Mouse (Mus musculus) embryonic facial prominence, embryonic 13.5 days (tissue): ENCODE data around the gene Akt1s1. TPM values are rescaled to one million over a fixed set of nuclear protein-coding genes. Genes with fewer than 3 reads are reported as not detected.

Source experiments
- ATAC-seq: fragments of 200-750 bp; cut with Nextera tagmentation; 2 replicates; pipeline ENCODE4 v1.8.0; 2017; ENCODE audit warnings: low read depth; ENCODE audit not compliant: insufficient number of reproducible peaks, insufficient read depth, low FRiP score, low TSS enrichment
- H3K27ac ChIP-seq: fragments of 300-500 bp; sonication (generic); 2 replicates; pipeline ENCODE4 v1.5.1; 2015; ENCODE audit warnings: moderate library complexity, mild to moderate bottlenecking, inconsistent platforms
- H3K27me3 ChIP-seq: fragments of 300-500 bp; sonication (generic); 2 replicates; pipeline ENCODE4 v1.6.1; 2015; ENCODE audit warnings: mild to moderate bottlenecking, inconsistent platforms
- H3K36me3 ChIP-seq: fragments of 300-500 bp; sonication (generic); 2 replicates; pipeline ENCODE4 v1.6.1; 2015; ENCODE audit warnings: mild to moderate bottlenecking, inconsistent platforms
- H3K4me1 ChIP-seq: fragments of 300-500 bp; sonication (generic); 2 replicates; pipeline ENCODE4 v1.6.1; 2015; ENCODE audit warnings: inconsistent platforms
- H3K4me2 ChIP-seq: fragments of 300-500 bp; sonication (generic); 2 replicates; pipeline ENCODE4 v1.6.1; 2015; ENCODE audit warnings: moderate library complexity, mild to moderate bottlenecking, inconsistent platforms
- H3K4me3 ChIP-seq: fragments of 300-500 bp; sonication (generic); 2 replicates; pipeline ENCODE4 v1.5.1; 2015; ENCODE audit warnings: mild to moderate bottlenecking, inconsistent platforms
- H3K9ac ChIP-seq: fragments of 300-500 bp; sonication (generic); 2 replicates; pipeline ENCODE4 v1.6.1; 2015; ENCODE audit warnings: mild to moderate bottlenecking, inconsistent platforms
- H3K9me3 ChIP-seq: fragments of 300-500 bp; sonication (generic); 2 replicates; pipeline ENCODE4 v1.6.1; 2016; ENCODE audit warnings: inconsistent platforms
- WGBS: fragments of 180-500 bp; shearing (Covaris S2); methylation state at CpG from one replicate; pipeline ENCODE4 v1.1.7; 2015; ENCODE audit warnings: mixed read lengths; 5-methylcytosine and 5-hydroxymethylcytosine counted together
- polyA plus RNA-seq: library from polyadenylated mRNA; unstranded; fragments of >200 nt; fragmentation: Nextera tagmentation; extraction: Ambion mirVana; gene quantifications from 2 replicates; pipeline ENCODE4 v1.2.1, GENCODE M21; 2015

Gene Akt1s1
- polyA plus RNA-seq, 1 experiment from 2014 or later, result 110 TPM

DNA sequence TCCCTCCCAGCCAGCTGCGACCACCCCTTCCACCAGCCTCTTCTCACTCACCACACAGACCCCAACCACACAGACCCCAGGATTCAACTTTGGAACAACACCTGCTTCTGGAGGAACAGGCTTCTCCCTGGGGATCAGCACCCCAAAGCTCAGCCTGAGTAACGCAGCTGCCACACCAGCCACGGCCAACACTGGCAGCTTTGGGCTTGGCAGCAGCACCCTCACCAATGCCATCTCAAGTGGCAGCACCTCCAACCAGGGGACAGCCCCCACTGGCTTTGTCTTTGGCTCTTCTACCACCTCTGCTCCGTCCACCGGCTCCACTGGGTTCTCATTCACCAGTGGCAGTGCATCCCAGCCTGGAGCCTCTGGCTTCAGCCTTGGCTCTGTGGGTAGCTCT, 20.1 kb upstream of the Akt1s1 start:
- no peak for ATAC-seq
- H3K27ac ChIP-seq, result no peak overlapping the region
- H3K4me3 ChIP-seq, result no peak overlapping the region
- peaks cover 16% of the 10 kb centered on the region for H3K4me1 ChIP-seq
- no peak overlapping the region for H3K4me2 ChIP-seq
- peaks cover 54% of the 10 kb centered on the region for H3K36me3 ChIP-seq
- no peaks in the 10 kb centered on the region for H3K9me3 ChIP-seq
- no peaks in the 10 kb centered on the region for H3K27me3 ChIP-seq
- 88% methylated on average over 5 of the region's 5 CpGs for WGBS
- H3K9ac ChIP-seq, result 0 out of 2 replicates have a peak overlapping the region, but pooled peaks have one; percentile 27

DNA sequence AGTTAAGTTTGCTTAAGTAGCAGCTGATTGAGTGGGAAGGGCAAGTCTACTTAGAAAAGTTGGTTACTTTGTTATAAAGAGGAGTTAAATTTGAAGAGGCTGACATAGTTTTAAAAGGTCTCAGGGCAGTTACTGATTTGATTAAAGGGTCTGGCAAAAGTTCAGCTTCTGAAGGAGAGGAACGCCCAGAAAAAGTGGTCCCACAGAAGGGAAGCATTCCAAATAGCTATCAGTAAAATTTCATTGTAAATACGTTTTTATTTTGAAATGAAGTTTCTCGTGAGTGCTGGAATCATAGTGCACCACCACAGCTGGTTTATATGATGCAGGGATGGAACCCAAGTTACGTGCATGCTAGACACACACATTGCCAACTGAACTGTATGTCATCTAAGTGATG, 16.0 kb upstream of the Akt1s1 start:
- Histone ChIP-seq H3K9ac (no peak overlapping the region), H3K9me3 (no peaks in the 10 kb centered on the region), H3K36me3 (peaks cover 45% of the 10 kb centered on the region), H3K27me3 (no peaks in the 10 kb centered on the region), H3K27ac (no peak overlapping the region; the same call in 1 of the 2 replicates), H3K4me2 (no peak overlapping the region), H3K4me3 (no peak overlapping the region), H3K4me1 (peaks cover 11% of the 10 kb centered on the region)
- WGBS, result 48% methylated on average over 4 of the region's 4 CpGs
- ATAC-seq, result no peak

DNA sequence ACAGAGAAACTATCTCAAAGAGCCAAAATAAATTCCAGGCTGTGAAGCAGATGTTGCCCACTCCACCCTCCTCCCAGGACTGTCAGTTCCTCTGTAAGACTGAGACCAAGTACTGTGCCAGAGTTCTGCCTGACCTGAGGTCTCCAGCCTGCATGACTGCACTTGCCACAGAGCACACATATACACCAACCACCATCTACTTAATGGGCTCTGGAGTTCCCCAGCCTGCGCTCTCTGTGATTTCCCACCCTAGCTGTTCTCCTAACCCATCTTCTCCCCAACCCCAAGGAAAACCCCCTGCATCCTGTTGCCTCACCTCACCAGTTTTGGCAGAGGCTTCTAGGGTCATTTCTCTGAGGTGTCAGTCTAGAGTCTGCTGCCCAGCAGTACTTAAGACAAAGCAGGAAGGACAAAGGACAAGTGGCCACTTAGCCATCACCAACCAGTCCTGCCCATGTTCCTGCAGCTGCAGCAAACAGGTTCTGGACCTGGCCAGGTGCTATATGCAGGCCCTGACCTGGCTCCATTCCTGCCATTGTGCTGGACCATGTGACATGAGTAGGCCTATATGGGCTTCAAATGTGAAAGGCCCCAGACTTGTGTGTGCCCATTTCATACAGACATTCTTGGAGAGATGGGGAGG, 13.3 kb upstream of the Akt1s1 start:
- H3K36me3 ChIP-seq, result peaks cover 21% of the 10 kb centered on the region
- H3K4me1 ChIP-seq, result peaks cover 23% of the 10 kb centered on the region
- H3K9ac ChIP-seq, result no peak overlapping the region
- H3K27me3 ChIP-seq, result peaks cover 24% of the 10 kb centered on the region
- H3K4me2 ChIP-seq, result no peak overlapping the region
- WGBS, result 100% methylated on average over 1 of the region's 1 CpGs
- no peak for ATAC-seq
- H3K9me3 ChIP-seq, result no peaks in the 10 kb centered on the region
- H3K4me3 ChIP-seq, result no peak overlapping the region
- H3K27ac ChIP-seq, result no peak overlapping the region

DNA sequence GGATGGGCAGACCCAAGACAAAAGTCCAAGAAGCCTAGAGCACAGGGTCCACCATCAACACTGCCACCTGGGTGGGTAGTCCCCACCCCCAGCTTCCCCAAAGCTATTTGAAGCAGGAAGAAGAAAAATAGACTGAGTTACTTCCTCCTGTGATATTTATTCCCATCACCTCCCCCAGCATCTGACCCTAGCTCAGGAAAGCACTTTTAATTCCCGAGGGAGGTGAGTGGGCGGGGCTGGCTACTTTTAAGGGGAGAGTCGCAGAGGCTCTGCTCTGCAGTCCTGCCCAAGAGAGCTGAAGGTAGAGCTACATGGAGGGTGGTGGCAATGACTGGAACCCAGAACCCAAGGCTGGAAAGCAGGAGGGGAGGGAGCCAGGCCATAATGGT, 12.8 kb upstream of the Akt1s1 start:
- Histone ChIP-seq H3K4me2 (no peak overlapping the region), H3K9me3 (no peaks in the 10 kb centered on the region), H3K36me3 (peaks cover 21% of the 10 kb centered on the region), H3K4me3 (no peak overlapping the region), H3K27ac (no peak overlapping the region), H3K4me1 (peaks cover 23% of the 10 kb centered on the region), H3K27me3 (peaks cover 29% of the 10 kb centered on the region), H3K9ac (no peak overlapping the region)
- WGBS, result 41% methylated on average over 3 of the region's 3 CpGs
- ATAC-seq, result no peak

DNA sequence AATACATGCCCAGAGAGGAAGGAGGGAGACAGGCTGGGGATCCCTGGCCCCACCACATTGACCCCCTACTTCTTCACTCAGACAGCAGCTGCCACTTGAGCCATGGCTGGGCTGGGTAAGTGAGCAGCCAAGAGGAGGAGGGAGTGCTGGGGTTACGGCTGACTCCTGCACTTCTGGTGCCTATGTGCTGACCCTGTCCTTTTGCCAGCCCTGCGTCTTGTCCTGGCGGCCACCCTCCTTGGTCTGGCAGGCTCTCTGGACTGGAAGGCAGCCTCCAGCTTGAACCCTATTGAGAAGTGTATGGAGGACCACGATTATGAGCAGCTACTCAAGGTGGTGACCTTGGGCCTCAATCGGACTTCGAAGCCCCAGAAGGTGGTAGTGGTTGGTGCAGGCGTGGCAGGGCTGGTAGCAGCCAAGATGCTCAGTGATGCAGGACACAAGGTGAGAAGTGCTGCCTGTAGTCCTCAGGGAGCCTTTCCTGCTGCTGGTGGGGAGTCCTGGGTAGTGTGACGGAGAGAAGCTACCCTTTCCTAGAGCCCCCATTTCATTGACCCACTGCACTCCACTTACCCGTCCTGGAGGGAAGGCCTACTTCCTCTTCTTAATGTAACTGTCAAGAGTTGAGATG, 12.3 kb upstream of the Akt1s1 start:
- Histone ChIP-seq H3K4me3 (no peak overlapping the region), H3K9ac (no peak overlapping the region), H3K9me3 (no peaks in the 10 kb centered on the region), H3K4me1 (peaks cover 23% of the 10 kb centered on the region), H3K27ac (no peak overlapping the region), H3K4me2 (no peak overlapping the region), H3K27me3 (peaks cover 34% of the 10 kb centered on the region), H3K36me3 (peaks cover 21% of the 10 kb centered on the region)
- WGBS, result 83% methylated on average over 9 of the region's 9 CpGs
- no peak for ATAC-seq

DNA sequence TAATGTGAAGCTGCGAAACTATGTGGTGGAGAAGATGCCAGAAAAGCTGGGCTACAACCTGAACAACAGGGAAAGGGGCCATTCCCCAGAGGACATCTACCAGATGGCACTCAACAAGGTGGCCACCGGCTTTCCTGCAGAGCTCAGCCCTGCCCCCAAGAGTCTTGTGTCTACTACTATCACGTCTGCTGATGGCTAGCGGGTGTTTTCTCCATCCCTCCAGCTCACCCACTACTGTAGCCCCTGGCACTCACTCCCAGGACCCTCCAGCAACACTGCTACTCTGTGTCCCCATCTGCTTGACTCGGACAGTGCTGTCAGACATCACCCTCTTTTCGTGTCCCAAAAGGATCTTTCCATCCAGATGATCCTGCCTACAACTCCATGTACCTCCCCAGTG, 10.7 kb upstream of the Akt1s1 start:
- no peaks in the 10 kb centered on the region for H3K9me3 ChIP-seq
- no peak overlapping the region for H3K27ac ChIP-seq
- ATAC-seq, result no peak
- peaks cover 17% of the 10 kb centered on the region for H3K4me1 ChIP-seq
- peaks cover 29% of the 10 kb centered on the region for H3K36me3 ChIP-seq
- peaks cover 36% of the 10 kb centered on the region for H3K27me3 ChIP-seq
- H3K4me3 ChIP-seq, result no peak overlapping the region
- H3K9ac ChIP-seq, result no peak overlapping the region
- no peak overlapping the region for H3K4me2 ChIP-seq
- 82% methylated on average over 6 of the region's 6 CpGs for WGBS

DNA sequence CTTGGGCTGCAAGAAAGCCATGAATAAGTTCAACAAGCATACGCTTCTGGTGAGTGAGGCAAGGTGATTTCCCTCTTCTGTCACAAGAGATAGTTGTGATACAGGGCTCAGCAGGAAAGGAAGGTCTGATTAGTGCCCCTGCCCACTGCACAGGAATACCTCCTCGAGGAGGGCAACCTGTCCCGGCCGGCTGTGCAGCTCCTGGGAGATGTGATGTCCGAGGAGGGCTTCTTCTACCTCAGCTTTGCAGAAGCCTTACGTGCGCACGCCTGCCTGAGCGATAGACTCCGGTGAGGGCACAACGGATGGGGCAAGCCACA, 9.7 kb upstream of the Akt1s1 start:
- ATAC-seq, result no peak

DNA sequence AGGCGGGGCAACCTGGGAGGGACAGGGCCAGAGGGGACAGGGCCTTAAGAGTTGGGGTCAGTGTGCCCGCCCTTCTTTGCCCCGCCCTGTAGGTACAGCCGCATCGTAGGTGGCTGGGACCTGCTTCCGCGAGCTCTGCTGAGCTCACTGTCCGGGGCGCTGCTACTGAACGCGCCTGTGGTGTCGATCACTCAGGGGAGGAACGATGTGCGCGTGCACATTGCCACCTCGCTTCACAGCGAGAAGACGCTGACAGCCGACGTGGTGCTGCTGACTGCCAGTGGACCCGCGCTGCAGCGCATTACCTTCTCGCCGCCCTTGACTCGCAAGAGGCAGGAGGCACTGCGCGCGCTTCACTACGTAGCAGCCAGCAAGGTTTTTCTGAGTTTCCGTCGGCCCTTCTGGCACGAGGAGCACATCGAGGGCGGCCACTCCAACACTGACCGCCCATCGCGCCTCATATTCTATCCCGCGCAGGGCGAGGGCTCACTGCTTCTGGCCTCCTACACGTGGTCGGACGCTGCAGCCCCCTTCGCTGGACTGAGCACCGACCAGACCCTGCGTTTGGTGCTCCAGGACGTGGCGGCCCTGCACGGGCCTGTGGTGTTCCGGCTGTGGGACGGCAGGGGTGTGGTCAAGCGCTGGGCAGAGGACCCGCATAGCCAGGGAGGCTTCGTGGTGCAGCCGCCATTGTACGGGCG, 9.2 kb upstream of the Akt1s1 start:
- Histone ChIP-seq H3K27ac (no peak overlapping the region), H3K9me3 (no peaks in the 10 kb centered on the region), H3K4me3 (peak overlapping the region; percentile 40), H3K4me1 (peaks cover 15% of the 10 kb centered on the region), H3K4me2 (peak overlapping the region; percentile 66), H3K9ac (peak overlapping the region; percentile 62), H3K27me3 (peaks cover 36% of the 10 kb centered on the region), H3K36me3 (peaks cover 44% of the 10 kb centered on the region)
- 0 out of 2 replicates have a peak, but pooled peaks have one; percentile 11 for ATAC-seq
- 2% methylated on average over 58 of the region's 58 CpGs for WGBS

More for the DNA sequence above, 9.7 kb upstream of the Akt1s1 start:
- whole genome bisulfite sequencing, result 24% methylated on average over 11 of the region's 11 CpGs
- Histone ChIP-seq H3K9ac (peak overlapping the region; percentile 62), H3K27ac (no peak overlapping the region), H3K4me1 (peaks cover 15% of the 10 kb centered on the region), H3K27me3 (peaks cover 36% of the 10 kb centered on the region), H3K36me3 (peaks cover 39% of the 10 kb centered on the region), H3K4me2 (peak overlapping the region; percentile 66), H3K4me3 (peak overlapping the region; percentile 40), H3K9me3 (no peaks in the 10 kb centered on the region)

DNA sequence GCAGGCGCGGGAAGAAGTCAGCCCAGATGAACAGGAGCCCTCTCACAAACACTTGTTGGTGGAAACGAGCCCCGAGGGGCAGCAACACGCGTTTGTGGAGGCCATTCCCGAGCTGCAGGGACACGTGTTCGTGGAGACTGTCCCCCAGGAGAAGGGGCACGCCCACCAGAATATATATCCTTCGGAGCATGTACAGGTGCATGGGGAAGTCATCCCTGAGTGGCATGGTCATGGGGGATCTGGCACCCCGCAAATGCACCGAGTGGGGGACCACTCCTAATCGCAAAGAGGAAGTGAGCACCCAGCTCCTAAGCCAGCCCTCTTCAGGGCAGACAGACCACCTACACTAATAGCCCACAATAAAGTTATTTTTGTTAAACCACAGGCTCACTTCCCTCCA, 8.4 kb upstream of the Akt1s1 start:
- Histone ChIP-seq H3K9ac (peak overlapping the region; percentile 62), H3K9me3 (no peaks in the 10 kb centered on the region), H3K4me1 (peaks cover 15% of the 10 kb centered on the region), H3K27ac (no peak overlapping the region), H3K27me3 (peaks cover 36% of the 10 kb centered on the region), H3K36me3 (peaks cover 52% of the 10 kb centered on the region), H3K4me2 (peak overlapping the region; percentile 66), H3K4me3 (peak overlapping the region; percentile 40)
- WGBS, result 52% methylated on average over 14 of the region's 14 CpGs
- ATAC-seq, result no peak

DNA sequence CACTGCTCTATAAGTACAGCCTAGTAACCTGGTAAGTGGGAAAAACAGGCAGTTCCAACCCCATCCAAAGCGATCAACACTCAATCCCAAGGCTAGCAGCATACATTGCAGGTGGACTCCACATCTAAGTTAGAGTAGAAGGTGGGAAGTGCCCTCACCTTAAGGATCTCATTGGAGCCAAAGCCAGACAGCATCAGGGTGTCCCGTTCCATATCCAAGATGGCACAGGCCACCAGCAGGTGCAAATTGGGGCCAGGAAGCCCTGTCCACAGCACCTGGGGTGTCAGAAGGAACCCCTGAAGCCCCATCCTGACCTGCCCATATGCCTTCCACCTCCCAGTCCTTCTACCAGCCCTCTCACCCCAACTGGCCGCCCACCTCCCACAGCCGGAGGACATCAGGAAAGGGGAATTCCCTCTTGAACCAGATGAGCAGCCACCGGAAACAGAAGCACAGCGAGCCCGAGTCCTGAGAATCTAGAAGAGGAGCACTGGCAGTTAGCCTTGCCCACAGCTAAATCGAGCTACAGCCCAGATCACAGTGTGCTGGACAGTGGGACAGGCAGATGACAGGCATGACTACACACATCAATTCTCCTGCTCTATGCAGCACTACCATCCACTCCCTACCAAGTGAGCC, 6.8 kb upstream of the Akt1s1 start:
- Histone ChIP-seq H3K4me2 (no peak overlapping the region), H3K4me3 (no peak overlapping the region), H3K9me3 (no peaks in the 10 kb centered on the region), H3K9ac (no peak overlapping the region), H3K27me3 (peaks cover 36% of the 10 kb centered on the region), H3K4me1 (peaks cover 12% of the 10 kb centered on the region), H3K36me3 (peaks cover 67% of the 10 kb centered on the region), H3K27ac (no peak overlapping the region)
- 92% methylated on average over 8 of the region's 8 CpGs for WGBS
- no peak for ATAC-seq

DNA sequence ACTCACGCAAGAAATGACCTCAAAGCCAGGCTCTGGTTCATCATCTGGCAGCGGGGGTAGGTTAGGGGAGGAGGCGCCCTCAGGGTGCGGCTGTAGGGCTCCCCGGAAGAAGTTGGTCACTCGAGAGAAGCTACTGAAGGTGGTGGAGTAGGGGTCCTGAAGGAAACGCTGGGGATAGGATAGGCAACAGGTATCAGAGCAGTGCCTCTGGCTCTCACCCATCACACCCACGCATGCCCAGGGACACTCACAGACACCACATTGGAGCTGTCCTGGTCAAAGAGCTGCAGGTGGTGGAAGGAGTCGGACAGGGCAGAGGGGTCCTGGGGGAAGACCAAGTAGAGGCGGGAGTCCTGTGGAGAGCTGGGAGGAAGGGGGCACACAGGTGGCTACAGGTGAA, 3.8 kb upstream of the Akt1s1 start:
- Histone ChIP-seq H3K36me3 (peaks cover 67% of the 10 kb centered on the region), H3K4me3 (no peak overlapping the region), H3K9me3 (no peaks in the 10 kb centered on the region), H3K4me1 (peaks cover 14% of the 10 kb centered on the region), H3K27me3 (peaks cover 16% of the 10 kb centered on the region), H3K27ac (no peak overlapping the region), H3K4me2 (no peak overlapping the region), H3K9ac (no peak overlapping the region)
- ATAC-seq, result no peak
- WGBS, result 93% methylated on average over 10 of the region's 10 CpGs
